Comparison of ENCODE assay signal across 21 mouse cellular contexts in the genomic region with DNA sequence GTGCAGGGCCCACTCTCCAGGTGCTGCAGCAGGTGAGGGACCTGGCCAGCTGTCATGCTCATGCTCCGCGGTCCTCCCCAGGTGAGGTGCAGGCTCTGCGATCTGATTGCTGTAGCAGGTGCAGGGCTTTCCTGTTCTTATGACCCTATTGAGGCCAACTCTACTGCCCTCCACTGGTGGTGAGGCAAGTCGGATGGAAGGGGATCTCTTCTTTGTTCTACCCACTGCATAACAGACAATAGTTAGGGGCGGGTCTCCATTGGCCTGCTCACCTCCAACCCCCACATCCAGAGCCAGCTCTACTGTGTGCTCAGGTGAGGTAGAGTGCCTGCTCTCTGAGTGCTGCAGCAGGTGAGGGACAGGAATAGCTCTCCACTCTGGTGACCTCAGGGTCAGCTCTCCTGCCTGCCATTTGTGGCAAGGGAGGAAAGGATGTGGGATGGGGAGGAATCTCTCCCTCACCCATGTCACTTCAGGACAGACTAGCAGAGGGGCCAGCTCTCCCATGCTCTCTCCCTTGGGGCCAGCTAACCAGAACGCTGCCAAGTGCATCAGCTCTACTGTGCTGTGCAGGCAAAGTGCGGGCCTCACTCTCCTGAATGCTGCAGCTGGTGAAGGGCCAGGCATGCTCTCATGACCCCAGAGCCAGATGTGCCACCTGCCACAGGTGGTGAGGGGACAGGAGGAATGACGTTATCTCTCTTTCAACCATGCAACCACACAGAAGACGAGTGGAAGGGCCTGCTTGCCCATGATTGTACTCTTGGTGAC.
A peak's percentile ranks its signal among the peaks of the same experiment; 100 is the strongest.
DNase-seq lines count a peak whose midpoint lies in the region; ATAC-seq and TF ChIP-seq lines count a peak whose summit lies in the region.
"Had no signal": no experiment of that assay in that cellular context is flagged by ENCODE, and none has a peak within 500 bp of the region (broad histone marks: within the 10 kb centered on the region; RNA-seq: fewer than 3 reads in every experiment).

No protein-coding gene starts in this region.

- no peaks in the 10 kb centered on the region for H3K4me1 ChIP-seq in embryonic facial prominence, embryonic 11.5 days (ENCODE audit: control insufficient read depth, insufficient read depth, low read length)
- H3K4me1 ChIP-seq in embryonic facial prominence, embryonic 10.5 days: no peaks in the 10 kb centered on the region
- no peaks in the 10 kb centered on the region for H3K4me1 ChIP-seq in kidney, postnatal 0 days (replicated peaks; ENCODE audit: insufficient read depth, low read length)
- H3K4me1 ChIP-seq in midbrain, embryonic 14.5 days (ENCODE audit: control insufficient read depth, insufficient read depth, low read length): no peaks in the 10 kb centered on the region
- H3K4me1 ChIP-seq in midbrain, embryonic 11.5 days (ENCODE audit: control insufficient read depth, insufficient read depth, low read length): no peaks in the 10 kb centered on the region
- no peaks in the 10 kb centered on the region for H3K4me1 ChIP-seq in embryonic facial prominence, embryonic 13.5 days
- H3K4me1 ChIP-seq: hindbrain, embryonic 10.5 days; liver, embryonic 12.5 days; neural tube, embryonic 13.5 days had no signal

- H3K27ac ChIP-seq in embryonic facial prominence, embryonic 11.5 days (replicated peaks; ENCODE audit: low read depth, low read length): no peak overlapping the region
- no peak overlapping the region for H3K27ac ChIP-seq in embryonic facial prominence, embryonic 10.5 days (replicated peaks)
- H3K27ac ChIP-seq in kidney, postnatal 0 days: no peak overlapping the region
- H3K27ac ChIP-seq in midbrain, embryonic 14.5 days (replicated peaks; ENCODE audit: low read depth, low read length): no peak overlapping the region
- no peak overlapping the region for H3K27ac ChIP-seq in midbrain, embryonic 11.5 days (ENCODE audit: low read depth, low read length)
- no peak overlapping the region for H3K27ac ChIP-seq in embryonic facial prominence, embryonic 13.5 days
- H3K27ac ChIP-seq: gastrocnemius, adult 2 months; heart, adult 2 months; hindbrain, embryonic 10.5 days; left cerebral cortex, adult 2 months; liver, embryonic 12.5 days; neural tube, embryonic 13.5 days had no signal

- H3K4me2 ChIP-seq in embryonic facial prominence, embryonic 11.5 days (ENCODE audit: low read depth, low read length): no peak overlapping the region
- no peak overlapping the region for H3K4me2 ChIP-seq in kidney, postnatal 0 days (ENCODE audit: low read length)
- H3K4me2 ChIP-seq in midbrain, embryonic 14.5 days (ENCODE audit: low read length): no peak overlapping the region
- H3K4me2 ChIP-seq in midbrain, embryonic 11.5 days: no peak overlapping the region
- no peak overlapping the region for H3K4me2 ChIP-seq in embryonic facial prominence, embryonic 13.5 days
- H3K4me2 ChIP-seq: liver, embryonic 12.5 days; neural tube, embryonic 13.5 days had no signal

- no peak for DNase-seq in embryonic facial prominence, embryonic 11.5 days (ENCODE audit: low spot score)
- no peak for DNase-seq in embryonic facial prominence, embryonic 10.5 days (ENCODE audit: low spot score)
- no peak for DNase-seq in kidney, postnatal 0 days (ENCODE audit: low spot score)
- DNase-seq in kidney, postnatal 36 days: no peak
- DNase-seq in midbrain, embryonic 14.5 days: no peak
- DNase-seq in midbrain, embryonic 11.5 days (ENCODE audit: low spot score, missing footprints): no peak
- DNase-seq in thymus, postnatal 10 days (ENCODE audit: low spot score in 2 of 2): no peak
- DNase-seq: adrenal gland, adult 2 months; cerebellum, adult 8-10 months; gastrocnemius, adult 2 months; heart, adult 2 months; kidney, adult 9 months; kidney, postnatal 4 days; layer of hippocampus, adult 9-11 months; right cerebral cortex, adult 18-20 months; thymus, postnatal 36 days had no signal

- H3K4me3 ChIP-seq in embryonic facial prominence, embryonic 11.5 days (ENCODE audit: low read depth, low read length): no peak overlapping the region
- no peak overlapping the region for H3K4me3 ChIP-seq in embryonic facial prominence, embryonic 10.5 days
- H3K4me3 ChIP-seq in kidney, postnatal 0 days (replicated peaks; ENCODE audit: low read depth, low read length): no peak overlapping the region
- no peak overlapping the region for H3K4me3 ChIP-seq in midbrain, embryonic 14.5 days (replicated peaks; ENCODE audit: low read depth, low read length)
- H3K4me3 ChIP-seq in midbrain, embryonic 11.5 days (ENCODE audit: low read depth, low read length): no peak overlapping the region
- H3K4me3 ChIP-seq in embryonic facial prominence, embryonic 13.5 days: no peak overlapping the region
- H3K4me3 ChIP-seq: gastrocnemius, adult 2 months; heart, adult 2 months; hindbrain, embryonic 10.5 days; left cerebral cortex, adult 2 months; liver, embryonic 12.5 days; neural tube, embryonic 13.5 days had no signal

- TF ChIP-seq CTCF in kidney, postnatal 0 days (IDR thresholded peaks at IDR 0.05; ENCODE audit: low read depth): peak; percentile 16; the same call in 1 of the 2 replicates

- no peaks in the 10 kb centered on the region for H3K9me3 ChIP-seq in embryonic facial prominence, embryonic 11.5 days (replicated peaks; ENCODE audit: control insufficient read depth, low read length)
- no peaks in the 10 kb centered on the region for H3K9me3 ChIP-seq in embryonic facial prominence, embryonic 10.5 days
- no peaks in the 10 kb centered on the region for H3K9me3 ChIP-seq in kidney, postnatal 0 days (replicated peaks; ENCODE audit: low read length)
- no peaks in the 10 kb centered on the region for H3K9me3 ChIP-seq in midbrain, embryonic 14.5 days (ENCODE audit: control insufficient read depth, low read length)
- H3K9me3 ChIP-seq in midbrain, embryonic 11.5 days (ENCODE audit: control insufficient read depth, low read length): no peaks in the 10 kb centered on the region
- no peaks in the 10 kb centered on the region for H3K9me3 ChIP-seq in embryonic facial prominence, embryonic 13.5 days
- H3K9me3 ChIP-seq: hindbrain, embryonic 10.5 days; liver, embryonic 12.5 days; neural tube, embryonic 13.5 days had no signal

- 0 out of 2 replicates have a peak, but pooled peaks have one; percentile 23 for ATAC-seq in embryonic facial prominence, embryonic 11.5 days (replicated peaks; ENCODE audit: insufficient number of reproducible peaks, low FRiP score, low TSS enrichment, low read depth)
- ATAC-seq in kidney, postnatal 0 days (replicated peaks; ENCODE audit: low FRiP score, low read depth): no peak; the same call in 1 of the 2 replicates
- 0 out of 2 replicates have a peak, but pooled peaks have one; percentile 20 for ATAC-seq in midbrain, embryonic 14.5 days (ENCODE audit: low FRiP score, low TSS enrichment)
- no peak for ATAC-seq in midbrain, embryonic 11.5 days (ENCODE audit: low FRiP score)
- ATAC-seq in embryonic facial prominence, embryonic 13.5 days (ENCODE audit: insufficient number of reproducible peaks, insufficient read depth, low FRiP score, low TSS enrichment, low read depth): 0 out of 2 replicates have a peak, but pooled peaks have one; percentile 10
- ATAC-seq: liver, embryonic 12.5 days had no signal

- H3K36me3 ChIP-seq in embryonic facial prominence, embryonic 11.5 days (replicated peaks; ENCODE audit: control insufficient read depth, insufficient read depth, low read depth, low read length): no peaks in the 10 kb centered on the region
- H3K36me3 ChIP-seq in embryonic facial prominence, embryonic 10.5 days (replicated peaks): no peaks in the 10 kb centered on the region
- H3K36me3 ChIP-seq in kidney, postnatal 0 days (ENCODE audit: insufficient read depth, low read length): no peaks in the 10 kb centered on the region
- H3K36me3 ChIP-seq in midbrain, embryonic 14.5 days (ENCODE audit: control insufficient read depth, insufficient read depth, low read length): no peaks in the 10 kb centered on the region
- H3K36me3 ChIP-seq in midbrain, embryonic 11.5 days (ENCODE audit: control insufficient read depth, insufficient read depth, low read length): no peaks in the 10 kb centered on the region
- H3K36me3 ChIP-seq in embryonic facial prominence, embryonic 13.5 days: no peaks in the 10 kb centered on the region
- H3K36me3 ChIP-seq: hindbrain, embryonic 10.5 days; liver, embryonic 12.5 days; neural tube, embryonic 13.5 days had no signal

- H3K27me3 ChIP-seq in embryonic facial prominence, embryonic 11.5 days (ENCODE audit: control insufficient read depth, insufficient read depth, low read length): no peaks in the 10 kb centered on the region
- H3K27me3 ChIP-seq in embryonic facial prominence, embryonic 10.5 days (replicated peaks; ENCODE audit: low read depth, poor library complexity, severe bottlenecking): no peaks in the 10 kb centered on the region
- H3K27me3 ChIP-seq in kidney, postnatal 0 days (ENCODE audit: insufficient read depth, low read length): no peaks in the 10 kb centered on the region
- no peaks in the 10 kb centered on the region for H3K27me3 ChIP-seq in midbrain, embryonic 14.5 days (ENCODE audit: control insufficient read depth, insufficient read depth, low read length)
- H3K27me3 ChIP-seq in midbrain, embryonic 11.5 days (ENCODE audit: control insufficient read depth, insufficient read depth, low read length): no peaks in the 10 kb centered on the region
- H3K27me3 ChIP-seq in embryonic facial prominence, embryonic 13.5 days: no peaks in the 10 kb centered on the region
- H3K27me3 ChIP-seq: liver, embryonic 12.5 days; neural tube, embryonic 13.5 days had no signal

- WGBS in embryonic facial prominence, embryonic 11.5 days: 60% methylated on average over 9 of the region's 9 CpGs
- WGBS in embryonic facial prominence, embryonic 10.5 days: 66% methylated on average over 9 of the region's 9 CpGs
- 78% methylated on average over 9 of the region's 9 CpGs for WGBS in kidney, postnatal 0 days
- WGBS in midbrain, embryonic 14.5 days: 65% methylated on average over 9 of the region's 9 CpGs
- 67% methylated on average over 9 of the region's 9 CpGs for WGBS in midbrain, embryonic 11.5 days
- 65% methylated on average over 9 of the region's 9 CpGs for WGBS in embryonic facial prominence, embryonic 13.5 days

- H3K9ac ChIP-seq in embryonic facial prominence, embryonic 11.5 days (replicated peaks; ENCODE audit: low read length): no peak overlapping the region
- H3K9ac ChIP-seq in kidney, postnatal 0 days (ENCODE audit: low read depth, low read length): no peak overlapping the region
- no peak overlapping the region for H3K9ac ChIP-seq in midbrain, embryonic 14.5 days (replicated peaks; ENCODE audit: low read length)
- H3K9ac ChIP-seq in midbrain, embryonic 11.5 days (ENCODE audit: low read length): no peak overlapping the region
- no peak overlapping the region for H3K9ac ChIP-seq in embryonic facial prominence, embryonic 13.5 days
- H3K9ac ChIP-seq: liver, embryonic 12.5 days; neural tube, embryonic 13.5 days had no signal

Comparison
In these comparisons a context has a peak if more than half of its experiments do, and no peak if none do; other contexts are left out.
1. ATAC-seq: peak in embryonic facial prominence, embryonic 11.5 days (single experiment), midbrain, embryonic 14.5 days (single experiment) and embryonic facial prominence, embryonic 13.5 days (single experiment); none in kidney, postnatal 0 days (single experiment) and midbrain, embryonic 11.5 days (single experiment).